Mouse (Mus musculus) embryo, embryonic 11 days (tissue): Measurements from ENCODE around the gene Polr1e.
"Not testable (repeated sequence)": the region's sequence is repeated elsewhere in the genome, so short reads cannot be mapped to it uniquely, and the experiment has no call there.

Source experiments
- DNase-seq: peaks from one replicate; pipeline ENCODE4 v3.0.0-alpha.2; 2015

Polr1e gene

GRCm38 (mm10) chr4:45064577-45064976 is 46.2 kb downstream of the Polr1e start:
- DNase-seq = no peak

GRCm38 (mm10) chr4:45066036-45066730 is 47.8 kb downstream of the Polr1e start:
- no peak for DNase-seq

GRCm38 (mm10) chr4:45067742-45068141 is 49.4 kb downstream of the Polr1e start:
- DNase-seq = no peak

GRCm38 (mm10) chr4:45072261-45072973 is 54.0 kb downstream of the Polr1e start:
- DNase-seq = no peak

- DNase-seq = no peak
Observed at GRCm38 (mm10) chr4:45073544-45073943, 55.2 kb downstream of the Polr1e start.

GRCm38 (mm10) chr4:45081041-45081440 is 62.7 kb downstream of the Polr1e start:
- not testable (repeated sequence) for DNase-seq

- DNase-seq = no peak
Observed at GRCm38 (mm10) chr4:45082951-45083350, 64.6 kb downstream of the Polr1e start.

- no peak for DNase-seq
Observed at GRCm38 (mm10) chr4:45083487-45083886, 65.1 kb downstream of the Polr1e start.

GRCm38 (mm10) chr4:45084021-45084894 is 65.9 kb downstream of the Polr1e start, which contains the start of gene Fbxo10:
Fbxo10 (minus strand) TSS chr4:45084604.
- peak; percentile 97 for DNase-seq

GRCm38 (mm10) chr4:45084895-45085290 is 66.5 kb downstream of the Polr1e start:
- DNase-seq = no peak
